Mouse (Mus musculus) liver, adult 2 months (tissue): ENCODE measurements around the gene Sh3tc1. TPM values are rescaled to one million over a fixed set of nuclear protein-coding genes. Genes with fewer than 3 reads are reported as not detected.

Experiments
- DNase-seq: peaks from one replicate; pipeline ENCODE4 v3.0.0-alpha.2; 2011; ENCODE audit warnings: low read depth, low spot score; ENCODE audit errors: extremely low read depth
- H3K27ac ChIP-seq: fragments of 200-500 bp; replicated peaks from 2 replicates; pipeline ENCODE4 v1.5.1; 2012; ENCODE audit warnings: low read depth, mild to moderate bottlenecking, control low read depth, inconsistent platforms, low read length; ENCODE audit not compliant: insufficient read depth
- H3K27me3 ChIP-seq: fragments of 200-500 bp; 2 replicates; pipeline ENCODE4 v1.6.1; 2012; ENCODE audit warnings: mild to moderate bottlenecking, moderate library complexity, low read length, inconsistent platforms; ENCODE audit not compliant: control insufficient read depth, insufficient read depth
- H3K36me3 ChIP-seq: fragments of 200-500 bp; 2 replicates; pipeline ENCODE4 v1.6.1; 2012; ENCODE audit warnings: low read length, inconsistent platforms; ENCODE audit not compliant: control insufficient read depth, insufficient read depth
- H3K4me1 ChIP-seq: fragments of 200-500 bp; 2 replicates; pipeline ENCODE4 v1.6.1; 2011; ENCODE audit warnings: low read length; ENCODE audit not compliant: control insufficient read depth, insufficient read depth
- H3K4me3 ChIP-seq: fragments of 200-500 bp; 2 replicates; pipeline ENCODE4 v1.5.1; 2011; ENCODE audit warnings: low read depth, mild to moderate bottlenecking, control low read depth, low read length, moderate library complexity; ENCODE audit not compliant: insufficient read depth
- H3K79me2 ChIP-seq: fragments of 200-500 bp; 2 replicates; pipeline ENCODE4 v1.6.1; 2012; ENCODE audit warnings: inconsistent platforms, mild to moderate bottlenecking, low read length, moderate library complexity; ENCODE audit not compliant: control insufficient read depth, insufficient read depth
- H3K9ac ChIP-seq: fragments of 200-500 bp; 2 replicates; pipeline ENCODE4 v1.6.1; 2012; ENCODE audit warnings: low read depth, mild to moderate bottlenecking, control low read depth, inconsistent platforms, low read length
- CTCF ChIP-seq: fragments of 200-500 bp; IDR thresholded peaks from 2 replicates; pipeline ENCODE4 v1.5.1; 2011; ENCODE audit warnings: low read depth, low read length, control low read depth
- POLR2A ChIP-seq: fragments of 200-500 bp; IDR thresholded peaks from 2 replicates; pipeline ENCODE4 v1.6.1; 2011; ENCODE audit warnings: low read length, control low read depth; ENCODE audit not compliant: insufficient read depth; ENCODE audit errors: extremely low read depth
- WGBS: fragments of 180-500 bp; shearing (Covaris S2); methylation state at CpG from one replicate; pipeline ENCODE4 v1.1.7; 2018; 5-methylcytosine and 5-hydroxymethylcytosine counted together
- polyA plus RNA-seq: library from polyadenylated mRNA; depleted of rRNA; stranded (reverse); fragments of >200 nt; gene quantifications from 2 replicates; pipeline ENCODE4 v1.2.3, GENCODE M21; 2012
- total RNA-seq: library from RNA; depleted of rRNA; stranded (reverse); fragments of >200 nt; gene quantifications from 2 replicates; pipeline ENCODE4 v1.2.3, GENCODE M21; 2014

Gene Sh3tc1
- total and polyA plus RNA-seq, 2 experiments = 3.0 to 5.2 TPM

- no peak overlapping the region for H3K9ac ChIP-seq
- peak; percentile 31 for DNase-seq
- H3K4me3 ChIP-seq = no peak overlapping the region
- H3K79me2 ChIP-seq = no peaks in the 10 kb centered on the region
- H3K4me1 ChIP-seq = no peaks in the 10 kb centered on the region
- no peak for TF ChIP-seq CTCF
- no peak for TF ChIP-seq POLR2A
- peak overlapping the region; percentile 27; the same call in 1 of the 2 replicates for H3K27ac ChIP-seq
- H3K27me3 ChIP-seq = no peaks in the 10 kb centered on the region
- 75% methylated on average over 6 of the region's 6 CpGs for WGBS
- H3K36me3 ChIP-seq = no peaks in the 10 kb centered on the region
Measured at GRCm38 (mm10) chr5:35765909-35766308, 26.1 kb upstream of the Sh3tc1 start.

- H3K27ac ChIP-seq = peak overlapping the region; percentile 64
- no peak for TF ChIP-seq CTCF
- TF ChIP-seq POLR2A = no peak
- no peaks in the 10 kb centered on the region for H3K27me3 ChIP-seq
- no peaks in the 10 kb centered on the region for H3K79me2 ChIP-seq
- H3K36me3 ChIP-seq = no peaks in the 10 kb centered on the region
- H3K9ac ChIP-seq = no peak overlapping the region
- no peak overlapping the region for H3K4me3 ChIP-seq
- H3K4me1 ChIP-seq = 0 out of 2 replicates have a peak, but pooled peaks cover 2% of the 10 kb centered on the region
- 71% methylated on average over 10 of the region's 10 CpGs for WGBS
- DNase-seq = no peak
Measured at GRCm38 (mm10) chr5:35762850-35763249, 23.1 kb upstream of the Sh3tc1 start.

DNA sequence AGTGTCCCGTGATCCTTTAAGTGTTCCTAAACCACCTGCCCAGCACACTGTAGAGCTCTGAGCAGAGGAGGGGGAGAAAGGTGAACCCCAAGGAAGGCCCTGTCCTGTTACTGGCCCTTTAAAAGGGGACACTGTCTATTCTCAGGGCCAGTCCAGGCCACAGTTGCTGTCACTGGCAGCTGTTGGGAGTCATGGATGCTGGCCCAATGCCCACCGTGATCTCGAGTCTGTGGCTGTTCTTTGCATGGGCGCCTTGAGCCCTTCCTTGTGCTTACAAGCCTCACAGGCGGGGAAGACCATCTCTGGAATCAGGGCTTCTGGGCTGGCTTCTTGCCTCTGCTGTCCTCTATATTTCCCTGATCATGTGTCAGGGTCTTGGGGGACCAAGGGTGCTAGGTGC is 22.6 kb upstream of the Sh3tc1 start:
- DNase-seq = peak; percentile 19
- Histone ChIP-seq H3K27me3 (no peaks in the 10 kb centered on the region), H3K27ac (peak overlapping the region; percentile 64), H3K4me1 (0 out of 2 replicates have a peak, but pooled peaks cover 2% of the 10 kb centered on the region), H3K36me3 (no peaks in the 10 kb centered on the region), H3K9ac (no peak overlapping the region), H3K4me3 (no peak overlapping the region), H3K79me2 (no peaks in the 10 kb centered on the region)
- TF ChIP-seq POLR2A (no peak), CTCF (no peak)
- 71% methylated on average over 5 of the region's 5 CpGs for WGBS

DNA sequence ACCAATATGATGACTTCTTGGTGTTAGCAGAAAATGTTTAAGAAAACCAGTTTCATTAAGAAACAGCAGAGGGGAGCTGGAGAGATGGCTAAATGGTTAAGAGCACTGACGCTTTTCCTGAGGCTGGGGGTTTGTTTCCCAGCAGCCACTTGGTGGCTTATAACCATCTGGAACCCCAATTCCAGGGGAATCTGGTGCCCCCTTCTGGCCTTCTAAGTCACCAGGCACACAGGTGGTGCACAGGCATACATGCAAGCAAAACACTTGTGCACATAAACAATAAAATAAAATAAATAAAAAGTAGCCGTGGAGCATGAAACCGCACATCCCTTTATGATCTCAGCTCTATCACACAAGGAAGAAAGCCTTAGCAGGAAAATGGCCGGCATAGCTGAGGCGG is 21.5 kb upstream of the Sh3tc1 start:
- DNase-seq = no peak
- no peak overlapping the region for H3K4me3 ChIP-seq
- no peaks in the 10 kb centered on the region for H3K27me3 ChIP-seq
- no peak overlapping the region for H3K27ac ChIP-seq
- 89% methylated on average over 5 of the region's 5 CpGs for whole genome bisulfite sequencing
- TF ChIP-seq CTCF (peak; percentile 8; the same call in 1 of the 2 replicates), POLR2A (no peak)
- H3K4me1 ChIP-seq = peaks cover 4% of the 10 kb centered on the region; the same call in 1 of the 2 replicates
- no peaks in the 10 kb centered on the region for H3K36me3 ChIP-seq
- H3K9ac ChIP-seq = no peak overlapping the region
- no peaks in the 10 kb centered on the region for H3K79me2 ChIP-seq

- DNase-seq = no peak
- Histone ChIP-seq H3K9ac (peak overlapping the region; percentile 82), H3K27ac (no peak overlapping the region), H3K4me3 (peak overlapping the region; percentile 73), H3K79me2 (no peaks in the 10 kb centered on the region), H3K27me3 (no peaks in the 10 kb centered on the region), H3K36me3 (no peaks in the 10 kb centered on the region), H3K4me1 (peaks cover 4% of the 10 kb centered on the region; the same call in 1 of the 2 replicates)
- TF ChIP-seq CTCF (no peak), POLR2A (no peak)
- 4% methylated on average over 40 of the region's 40 CpGs for WGBS
Measured at GRCm38 (mm10) chr5:35758081-35759053, 18.6 kb upstream of the Sh3tc1 start.
